Mouse (Mus musculus): ENCODE data around the gene Msantd1. TPM values are rescaled to one million over a fixed set of nuclear protein-coding genes. Genes with fewer than 3 reads are reported as not detected.

Gene Msantd1
- polyA plus RNA-seq, 1 experiment from 2014 or later: 0.60 TPM

- Histone ChIP-seq H3K36me3 (0 out of 2 replicates have a peak, but pooled peaks cover 6% of the 10 kb centered on the region), H3K27ac (no peak overlapping the region), H3K4me2 (no peak overlapping the region), H3K4me1 (peaks cover 14% of the 10 kb centered on the region), H3K4me3 (no peak overlapping the region), H3K27me3 (no peaks in the 10 kb centered on the region), H3K9me3 (peaks cover 3% of the 10 kb centered on the region; the same call in 1 of the 2 replicates), H3K9ac (no peak overlapping the region)
- WGBS: 88% methylated on average over 9 of the region's 9 CpGs
- no peak for ATAC-seq (ENCODE audit: insufficient number of reproducible peaks, insufficient read depth, low FRiP score, low TSS enrichment, low read depth)
These were observed 22.6 kb downstream of the Msantd1 start for GRCm38 (mm10) chr5:34930151-34930975.

- 0 out of 2 replicates have a peak, but pooled peaks cover 1% of the 10 kb centered on the region for H3K36me3 ChIP-seq
- peaks cover 14% of the 10 kb centered on the region for H3K4me1 ChIP-seq
- no peak overlapping the region for H3K27ac ChIP-seq
- peaks cover 3% of the 10 kb centered on the region; the same call in 1 of the 2 replicates for H3K9me3 ChIP-seq
- no peaks in the 10 kb centered on the region for H3K27me3 ChIP-seq
- no peak for ATAC-seq (ENCODE audit: insufficient number of reproducible peaks, insufficient read depth, low FRiP score, low TSS enrichment, low read depth)
- no peak overlapping the region for H3K9ac ChIP-seq
- no peak overlapping the region for H3K4me3 ChIP-seq
- 69% methylated on average over 2 of the region's 2 CpGs for WGBS
- no peak overlapping the region for H3K4me2 ChIP-seq
These were observed 23.3 kb downstream of the Msantd1 start for GRCm38 (mm10) chr5:34931091-34931490.

GRCm38 (mm10) chr5:34931516-34932457, 24.0 kb downstream of the Msantd1 start:
- ATAC-seq (ENCODE audit: insufficient number of reproducible peaks, insufficient read depth, low FRiP score, low TSS enrichment, low read depth): no peak
- no peak overlapping the region for H3K4me2 ChIP-seq
- WGBS: 38% methylated on average over 11 of the region's 11 CpGs

GRCm38 (mm10) chr5:34932458-34932806, 24.6 kb downstream of the Msantd1 start:
- peaks cover 3% of the 10 kb centered on the region; the same call in 1 of the 2 replicates for H3K9me3 ChIP-seq
- no peak overlapping the region for H3K4me3 ChIP-seq
- no peak overlapping the region for H3K4me2 ChIP-seq
- WGBS: 36% methylated on average over 4 of the region's 4 CpGs
- no peaks in the 10 kb centered on the region for H3K36me3 ChIP-seq
- H3K9ac ChIP-seq: no peak overlapping the region
- ATAC-seq (ENCODE audit: insufficient number of reproducible peaks, insufficient read depth, low FRiP score, low TSS enrichment, low read depth): no peak
- H3K4me1 ChIP-seq: peaks cover 14% of the 10 kb centered on the region
- peak overlapping the region; percentile 73; the same call in 1 of the 2 replicates for H3K27ac ChIP-seq
- H3K27me3 ChIP-seq: no peaks in the 10 kb centered on the region

More at GRCm38 (mm10) chr5:34931516-34932457, 24.0 kb downstream of the Msantd1 start:
- Histone ChIP-seq H3K9ac (peak overlapping the region; percentile 12; the same call in 1 of the 2 replicates), H3K27me3 (no peaks in the 10 kb centered on the region), H3K9me3 (peaks cover 3% of the 10 kb centered on the region; the same call in 1 of the 2 replicates), H3K36me3 (no peaks in the 10 kb centered on the region), H3K4me3 (no peak overlapping the region), H3K27ac (peak overlapping the region; percentile 73), H3K4me1 (peaks cover 14% of the 10 kb centered on the region)

GRCm38 (mm10) chr5:34933461-34933860, 25.6 kb downstream of the Msantd1 start:
- no peaks in the 10 kb centered on the region for H3K27me3 ChIP-seq
- H3K9ac ChIP-seq: no peak overlapping the region
- peaks cover 14% of the 10 kb centered on the region for H3K4me1 ChIP-seq
- no peak for ATAC-seq (ENCODE audit: insufficient number of reproducible peaks, insufficient read depth, low FRiP score, low TSS enrichment, low read depth)
- no peak overlapping the region for H3K27ac ChIP-seq
- no peak overlapping the region for H3K4me3 ChIP-seq
- 98% methylated on average over 1 of the region's 1 CpGs for WGBS
- peaks cover 3% of the 10 kb centered on the region; the same call in 1 of the 2 replicates for H3K9me3 ChIP-seq
- H3K4me2 ChIP-seq: no peak overlapping the region
- H3K36me3 ChIP-seq: no peaks in the 10 kb centered on the region

GRCm38 (mm10) chr5:34941710-34942470, 34.1 kb downstream of the Msantd1 start:
- WGBS: 56% methylated on average over 10 of the region's 10 CpGs
- no peak overlapping the region for H3K27ac ChIP-seq
- H3K4me1 ChIP-seq: no peaks in the 10 kb centered on the region
- H3K27me3 ChIP-seq: no peaks in the 10 kb centered on the region
- no peak for ATAC-seq (ENCODE audit: insufficient number of reproducible peaks, insufficient read depth, low FRiP score, low TSS enrichment, low read depth)
- H3K4me2 ChIP-seq: no peak overlapping the region
- no peaks in the 10 kb centered on the region for H3K36me3 ChIP-seq
- no peaks in the 10 kb centered on the region for H3K9me3 ChIP-seq
- H3K4me3 ChIP-seq: no peak overlapping the region
- H3K9ac ChIP-seq: no peak overlapping the region

GRCm38 (mm10) chr5:34943428-34943827, 35.6 kb downstream of the Msantd1 start:
- Histone ChIP-seq H3K9me3 (no peaks in the 10 kb centered on the region), H3K36me3 (no peaks in the 10 kb centered on the region), H3K4me1 (no peaks in the 10 kb centered on the region), H3K27ac (no peak overlapping the region), H3K4me3 (no peak overlapping the region), H3K27me3 (0 out of 2 replicates have a peak, but pooled peaks cover 5% of the 10 kb centered on the region), H3K9ac (no peak overlapping the region), H3K4me2 (no peak overlapping the region)
- WGBS: 79% methylated on average over 3 of the region's 3 CpGs
- ATAC-seq (ENCODE audit: insufficient number of reproducible peaks, insufficient read depth, low FRiP score, low TSS enrichment, low read depth): no peak

GRCm38 (mm10) chr5:34948861-34949760, 41.3 kb downstream of the Msantd1 start, which contains the start of gene Rgs12:
Gene Rgs12 (plus strand): TSS chr5:34949445.
- peak; percentile 95 for ATAC-seq (ENCODE audit: insufficient number of reproducible peaks, insufficient read depth, low FRiP score, low TSS enrichment, low read depth)
- WGBS: 1% methylated on average over 75 of the region's 84 CpGs
- Histone ChIP-seq H3K9me3 (peaks cover 5% of the 10 kb centered on the region; the same call in 1 of the 2 replicates), H3K9ac (peak within 1 kb of the TSS; percentile 97), H3K27ac (peak within 1 kb of the TSS; percentile 90), H3K4me3 (peak within 1 kb of the TSS; percentile 86), H3K36me3 (peaks cover 22% of the 10 kb centered on the region), H3K4me2 (peak within 1 kb of the TSS; percentile 74), H3K27me3 (0 out of 2 replicates have a peak, but pooled peaks cover 5% of the 10 kb centered on the region), H3K4me1 (peaks cover 23% of the 10 kb centered on the region)

GRCm38 (mm10) chr5:34949769-34950211, 42.0 kb downstream of the Msantd1 start:
- Histone ChIP-seq H3K9me3 (peaks cover 5% of the 10 kb centered on the region; the same call in 1 of the 2 replicates), H3K27ac (peak overlapping the region; percentile 90), H3K27me3 (0 out of 2 replicates have a peak, but pooled peaks cover 5% of the 10 kb centered on the region), H3K4me2 (peak overlapping the region; percentile 74), H3K4me1 (peaks cover 27% of the 10 kb centered on the region), H3K9ac (peak overlapping the region; percentile 97), H3K4me3 (peak overlapping the region; percentile 86), H3K36me3 (peaks cover 22% of the 10 kb centered on the region)
- WGBS: 2% methylated on average over 12 of the region's 12 CpGs
- ATAC-seq (ENCODE audit: insufficient number of reproducible peaks, insufficient read depth, low FRiP score, low TSS enrichment, low read depth): peak; percentile 41

Measured in embryonic facial prominence, embryonic 13.5 days (tissue).